Mouse (Mus musculus): ENCODE measurements at regions not wholly inside any gene's neighbourhood (a gene's known extent, or its start where the extent isn't known, plus 50 kb on each side); places are given as distances from the start of the nearest gene placed in this dataset.

- TF ChIP-seq CTCF (IDR thresholded peaks at IDR 0.05; ENCODE audit: low read depth, low read length) = no peak
- no peak for TF ChIP-seq POLR2A (IDR thresholded peaks at IDR 0.05; ENCODE audit: borderline replicate concordance, low read depth, low read length)
Observed at GRCm38 (mm10) chr1:165042105-165042504, 106.8 kb upstream of the Xcl1 start.

All from bone marrow macrophage, adult 2 months (primary cell).